In the genomic region with DNA sequence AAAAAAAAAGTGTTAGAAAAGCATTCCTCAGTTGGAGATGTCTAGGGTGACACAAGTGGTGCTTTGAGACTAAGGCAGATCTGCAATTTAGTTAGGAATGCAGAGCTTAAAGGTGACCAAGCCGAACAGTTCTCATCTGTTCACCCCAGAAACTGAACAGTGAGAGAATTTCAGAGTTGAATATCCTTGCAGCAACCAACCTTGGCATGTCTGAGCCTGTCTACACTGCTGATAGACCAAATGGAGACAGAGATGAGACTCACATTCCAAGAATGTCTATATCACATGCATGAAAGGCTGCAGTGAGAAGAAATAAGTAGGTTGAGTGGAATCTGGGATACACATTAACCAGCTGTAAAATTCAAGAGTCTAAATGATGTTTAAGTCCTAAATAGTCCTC, we compare ENCODE assay signal across 23 mouse cellular contexts. TPM values are rescaled to one million over a fixed set of nuclear protein-coding genes. Genes with fewer than 3 reads are reported as not detected.
DNase-seq lines count a peak whose midpoint lies in the region; ATAC-seq and TF ChIP-seq lines count a peak whose summit lies in the region.
"Had no signal": no experiment of that assay in that cellular context is flagged by ENCODE, and none has a peak within 500 bp of the region (broad histone marks: within the 10 kb centered on the region; RNA-seq: fewer than 3 reads in every experiment).

No protein-coding gene starts in this region.

- no peaks in the 10 kb centered on the region for H3K4me1 ChIP-seq in embryonic facial prominence, embryonic 14.5 days (ENCODE audit: control insufficient read depth, insufficient read depth, low read length)
- no peaks in the 10 kb centered on the region for H3K4me1 ChIP-seq in embryonic facial prominence, embryonic 10.5 days

- no peaks in the 10 kb centered on the region for H3K36me3 ChIP-seq in embryonic facial prominence, embryonic 14.5 days (ENCODE audit: control insufficient read depth, insufficient read depth, low read length)
- H3K36me3 ChIP-seq in embryonic facial prominence, embryonic 10.5 days (replicated peaks) = 0 out of 2 replicates have a peak, but pooled peaks cover 4% of the 10 kb centered on the region

- DNase-seq in embryonic facial prominence, embryonic 14.5 days (ENCODE audit: low spot score) = peak; percentile 19
- no peak for DNase-seq in embryonic facial prominence, embryonic 10.5 days (ENCODE audit: low spot score)
- DNase-seq in heart, adult 11 months = peak; percentile 18
- DNase-seq in heart, adult 18-20 months = no peak
- peak; percentile 53 for DNase-seq in Patski (ENCODE audit: low read depth, low spot score)
- DNase-seq in forelimb bud, embryonic 11.5 days (ENCODE audit: low read depth, low spot score) = peak; percentile 17
- DNase-seq in left cerebral cortex, adult 18-20 months (ENCODE audit: low spot score in 2 of 2) = no peak
- DNase-seq: adrenal gland, adult 2 months; adrenal gland, adult 8-10 months; adrenal gland, postnatal 10 days; adrenal gland, postnatal 14 days; adrenal gland, postnatal 25 days; adrenal gland, postnatal 36 days; B cell, adult 2 months; cerebellum, adult 11 months; cerebellum, adult 11-12 months; cerebellum, adult 18-20 months had no signal

- 81% methylated on average over 1 of the region's 1 CpGs for WGBS in embryonic facial prominence, embryonic 14.5 days
- 87% methylated on average over 1 of the region's 1 CpGs for WGBS in embryonic facial prominence, embryonic 10.5 days

- no peak overlapping the region for H3K27ac ChIP-seq in embryonic facial prominence, embryonic 14.5 days (replicated peaks; ENCODE audit: low read depth, low read length)
- no peak overlapping the region for H3K27ac ChIP-seq in embryonic facial prominence, embryonic 10.5 days (replicated peaks)

- H3K4me3 ChIP-seq in embryonic facial prominence, embryonic 14.5 days (ENCODE audit: low read depth, low read length) = no peak overlapping the region
- no peak overlapping the region for H3K4me3 ChIP-seq in embryonic facial prominence, embryonic 10.5 days

- POLR2A ChIA-PET in Patski (lab: Charles Lee) = no interaction called here

- no peak overlapping the region for H3K9ac ChIP-seq in embryonic facial prominence, embryonic 14.5 days (ENCODE audit: low read depth, low read length)

- CTCF ChIA-PET in Patski (lab: Charles Lee) = interaction anchor here (2.1 kb wide), 1 partner anchor 10 kb away, joined by 10 read pairs; no protein-coding TSS in a partner anchor

- H3K27me3 ChIP-seq in embryonic facial prominence, embryonic 14.5 days (replicated peaks; ENCODE audit: control insufficient read depth, insufficient read depth, low read length) = no peaks in the 10 kb centered on the region
- no peaks in the 10 kb centered on the region for H3K27me3 ChIP-seq in embryonic facial prominence, embryonic 10.5 days (replicated peaks; ENCODE audit: low read depth, poor library complexity, severe bottlenecking)
- no peaks in the 10 kb centered on the region for H3K27me3 ChIP-seq in Patski
- H3K27me3 ChIP-seq: CH12.LX had no signal

- in situ Hi-C loops in Patski (cut with MboI; ENCODE audit: low pct_unique_long_range_greater_than_20kb) = no loop called here

- no peak overlapping the region for H3K4me2 ChIP-seq in embryonic facial prominence, embryonic 14.5 days (ENCODE audit: low read depth, low read length)

- TF ChIP-seq CTCF in Patski (IDR thresholded peaks at IDR 0.05) = no peak

- no peak for ATAC-seq in embryonic facial prominence, embryonic 14.5 days (ENCODE audit: low read depth)
- peak; percentile 73 for ATAC-seq in Patski
- no peak for ATAC-seq in megakaryocyte, adult 5-6 weeks (ENCODE audit: poor library complexity, severe bottlenecking)
- ATAC-seq: activated CD4-positive, CD25-positive, alpha-beta regulatory T cell, adult 4 months; CD4-positive, CD25-positive, alpha-beta regulatory T cell, adult 4 months had no signal

- H3K9me3 ChIP-seq in embryonic facial prominence, embryonic 14.5 days (ENCODE audit: control insufficient read depth, low read length) = no peaks in the 10 kb centered on the region
- H3K9me3 ChIP-seq in embryonic facial prominence, embryonic 10.5 days = no peaks in the 10 kb centered on the region
- H3K9me3 ChIP-seq: G1E had no signal

RNA-seq across cellular contexts. Expression of a gene that starts 14.5 kb away (rescaled TPM):
- polyA plus RNA-seq in embryonic facial prominence, embryonic 14.5 days (2014; fragmentation: Nextera tagmentation; extraction: Ambion mirVana) = 37.1 and 40.3 TPM in 2 replicates
- 37.6 and 40.2 TPM in 2 replicates for polyA plus RNA-seq in embryonic facial prominence, embryonic 10.5 days (2016; fragmentation: Nextera tagmentation; extraction: Ambion mirVana)
- total RNA-seq in heart, adult 18-20 months (2021) = 10 to 100 TPM; 20.2 to 23.1 TPM
- polyA plus RNA-seq in Patski (2021) = 44.8 TPM
- 10 to 100 TPM; 30.1 to 33.1 TPM for total RNA-seq in left cerebral cortex, adult 18-20 months (2021)
- 14.0 and 14.4 TPM in 2 replicates for total RNA-seq in megakaryocyte, adult 5-6 weeks (2015)
- 12.3 and 12.7 TPM in 2 replicates for total RNA-seq in megakaryocyte, adult 5-6 weeks (2017)

RNA-seq across cellular contexts. Expression of a gene that starts 28.6 kb away (rescaled TPM):
- 63.8 and 74.8 TPM in 2 replicates for polyA plus RNA-seq in embryonic facial prominence, embryonic 14.5 days (2014; fragmentation: Nextera tagmentation; extraction: Ambion mirVana)
- 57.9 and 60.5 TPM in 2 replicates for polyA plus RNA-seq in embryonic facial prominence, embryonic 10.5 days (2016; fragmentation: Nextera tagmentation; extraction: Ambion mirVana)
- 10 to 100 TPM; 15.1 to 17.0 TPM for total RNA-seq in heart, adult 18-20 months (2021)
- polyA plus RNA-seq in Patski (2021) = 38.5 TPM
- total RNA-seq in left cerebral cortex, adult 18-20 months (2021) = 100 to 1,000 TPM in 1 of 2 experiments, 10 to 100 TPM in 1; 98.4 to 114 TPM
- total RNA-seq in megakaryocyte, adult 5-6 weeks (2015) = 9.6 and 11.5 TPM in 2 replicates
- total RNA-seq in megakaryocyte, adult 5-6 weeks (2017) = 27.5 and 30.4 TPM in 2 replicates

RNA-seq across cellular contexts. Expression of a gene that starts 50.5 kb away (rescaled TPM):
- polyA plus RNA-seq in embryonic facial prominence, embryonic 14.5 days (2014; fragmentation: Nextera tagmentation; extraction: Ambion mirVana) = 0.36 and 0.41 TPM in 2 replicates
- polyA plus RNA-seq in embryonic facial prominence, embryonic 10.5 days (2016; fragmentation: Nextera tagmentation; extraction: Ambion mirVana) = 1.6 and 2.0 TPM in 2 replicates
- under 1 TPM; 0.10 to 0.13 TPM for total RNA-seq in heart, adult 18-20 months (2021)
- 0.37 TPM for polyA plus RNA-seq in Patski (2021)
- 1 to 10 TPM; 2.7 to 3.4 TPM for total RNA-seq in left cerebral cortex, adult 18-20 months (2021)
- 0.71 and 0.75 TPM in 2 replicates for total RNA-seq in megakaryocyte, adult 5-6 weeks (2015)
- total RNA-seq in megakaryocyte, adult 5-6 weeks (2017) = 0.81 and 0.88 TPM in 2 replicates
- total RNA-seq: CH12.LX, ES-E14 had no signal
- polyA plus RNA-seq: G1E had no signal

Comparison
In these comparisons a context has a peak if more than half of its experiments do, and no peak if none do; other contexts are left out.
1. DNase-seq: peak in embryonic facial prominence, embryonic 14.5 days (single experiment), heart, adult 11 months (single experiment), Patski (single experiment) and forelimb bud, embryonic 11.5 days (single experiment); none in embryonic facial prominence, embryonic 10.5 days (single experiment), heart, adult 18-20 months (0 of 2) and left cerebral cortex, adult 18-20 months (0 of 2).